ENCODE assay signal across 19 mouse cellular contexts in the genomic region with DNA sequence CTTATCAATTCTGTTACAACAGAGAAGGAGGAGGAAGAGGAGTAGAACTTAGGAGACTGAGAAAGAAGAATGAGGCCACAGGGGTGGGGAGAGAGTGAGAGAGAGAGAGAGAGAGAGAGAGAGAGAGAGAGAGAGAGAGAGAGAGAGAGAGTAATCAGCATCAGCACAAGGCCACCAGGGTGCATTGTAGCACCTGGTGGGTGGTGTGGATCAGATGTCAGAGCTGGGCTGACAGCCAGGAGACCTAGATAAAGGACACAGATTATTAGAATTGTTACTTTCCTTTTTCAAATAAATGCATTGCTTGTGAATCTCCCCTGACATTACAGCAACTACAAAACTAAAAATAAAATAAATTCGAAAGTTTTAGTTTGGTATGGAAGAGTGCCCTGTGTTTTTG.
DNase-seq lines count a peak whose midpoint lies in the region; ATAC-seq and TF ChIP-seq lines count a peak whose summit lies in the region.
"Had no signal": no experiment of that assay in that cellular context is flagged by ENCODE, and none has a peak within 500 bp of the region (broad histone marks: within the 10 kb centered on the region; RNA-seq: fewer than 3 reads in every experiment).

No protein-coding gene starts in this region.

- TF ChIP-seq EP300 in lung, postnatal 0 days (IDR thresholded peaks at IDR 0.05): no peak

- TF ChIP-seq CTCF in hindbrain, postnatal 0 days (IDR thresholded peaks at IDR 0.05; ENCODE audit: low read depth): no peak
- TF ChIP-seq CTCF in lung, postnatal 0 days (IDR thresholded peaks at IDR 0.05): no peak

- H3K4me2 ChIP-seq in hindbrain, postnatal 0 days (ENCODE audit: low read depth, low read length): no peak overlapping the region
- no peak overlapping the region for H3K4me2 ChIP-seq in hindbrain, embryonic 13.5 days
- H3K4me2 ChIP-seq in lung, postnatal 0 days (replicated peaks; ENCODE audit: low read depth, low read length): no peak overlapping the region
- no peak overlapping the region for H3K4me2 ChIP-seq in midbrain, embryonic 16.5 days (ENCODE audit: low read length)
- H3K4me2 ChIP-seq: embryonic facial prominence, embryonic 12.5 days; forebrain, embryonic 13.5 days; heart, embryonic 13.5 days had no signal

- no peaks in the 10 kb centered on the region for H3K4me1 ChIP-seq in hindbrain, postnatal 0 days (ENCODE audit: insufficient read depth, low read length)
- no peaks in the 10 kb centered on the region for H3K4me1 ChIP-seq in hindbrain, embryonic 13.5 days (replicated peaks)
- no peaks in the 10 kb centered on the region for H3K4me1 ChIP-seq in lung, postnatal 0 days (ENCODE audit: insufficient read depth, low read depth, low read length)
- no peaks in the 10 kb centered on the region for H3K4me1 ChIP-seq in midbrain, embryonic 16.5 days (ENCODE audit: control insufficient read depth, insufficient read depth, low read length)
- H3K4me1 ChIP-seq: embryonic facial prominence, embryonic 12.5 days; forebrain, embryonic 13.5 days; heart, embryonic 13.5 days had no signal

- H3K9me3 ChIP-seq in hindbrain, postnatal 0 days (ENCODE audit: low read length): no peaks in the 10 kb centered on the region
- H3K9me3 ChIP-seq in hindbrain, embryonic 13.5 days: no peaks in the 10 kb centered on the region
- no peaks in the 10 kb centered on the region for H3K9me3 ChIP-seq in lung, postnatal 0 days (ENCODE audit: low read length)
- no peaks in the 10 kb centered on the region for H3K9me3 ChIP-seq in midbrain, embryonic 16.5 days (replicated peaks; ENCODE audit: control insufficient read depth, low read length, poor library complexity, severe bottlenecking)
- H3K9me3 ChIP-seq: embryonic facial prominence, embryonic 12.5 days; forebrain, embryonic 13.5 days; heart, embryonic 13.5 days had no signal

- H3K27ac ChIP-seq in hindbrain, postnatal 0 days: no peak overlapping the region
- H3K27ac ChIP-seq in hindbrain, embryonic 13.5 days: no peak overlapping the region
- H3K27ac ChIP-seq in lung, postnatal 0 days (ENCODE audit: low read length): no peak overlapping the region
- no peak overlapping the region for H3K27ac ChIP-seq in midbrain, embryonic 16.5 days (ENCODE audit: low read length)
- H3K27ac ChIP-seq: embryonic facial prominence, embryonic 12.5 days; forebrain, embryonic 13.5 days; heart, embryonic 13.5 days had no signal

- WGBS in hindbrain, postnatal 0 days: 72% methylated on average over 1 of the region's 1 CpGs
- WGBS in hindbrain, embryonic 13.5 days: 95% methylated on average over 1 of the region's 1 CpGs
- 79% methylated on average over 1 of the region's 1 CpGs for WGBS in lung, postnatal 0 days
- 83% methylated on average over 1 of the region's 1 CpGs for WGBS in midbrain, embryonic 16.5 days

- no peaks in the 10 kb centered on the region for H3K36me3 ChIP-seq in hindbrain, postnatal 0 days (ENCODE audit: insufficient read depth, low read length)
- H3K36me3 ChIP-seq in hindbrain, embryonic 13.5 days: no peaks in the 10 kb centered on the region
- H3K36me3 ChIP-seq in lung, postnatal 0 days (ENCODE audit: insufficient read depth, low read length): no peaks in the 10 kb centered on the region
- H3K36me3 ChIP-seq in midbrain, embryonic 16.5 days (ENCODE audit: control insufficient read depth, insufficient read depth, low read length): no peaks in the 10 kb centered on the region
- H3K36me3 ChIP-seq: embryonic facial prominence, embryonic 12.5 days; heart, embryonic 13.5 days had no signal

- ATAC-seq in cerebellum, adult (ENCODE audit: insufficient number of reproducible peaks, low FRiP score, low TSS enrichment): no peak
- no peak for ATAC-seq in hindbrain, postnatal 0 days
- ATAC-seq in hindbrain, embryonic 13.5 days (ENCODE audit: low FRiP score): no peak
- ATAC-seq in lung, postnatal 0 days: no peak
- no peak for ATAC-seq in midbrain, embryonic 16.5 days
- ATAC-seq: forebrain, embryonic 13.5 days; forebrain, postnatal 0 days; hindbrain, embryonic 16.5 days had no signal

- peak; percentile 0 for DNase-seq in cerebellum, adult 8-10 months
- peak; percentile 7 for DNase-seq in hindbrain, postnatal 0 days (ENCODE audit: low spot score)
- peak; percentile 51 for DNase-seq in A20 (ENCODE audit: low read depth, low spot score)
- DNase-seq in cerebellum, postnatal 14 days: peak; percentile 37 to 53
- DNase-seq in lung, postnatal 0 days (ENCODE audit: low spot score): no peak
- DNase-seq: adrenal gland, adult 8-10 months; adrenal gland, postnatal 36 days; embryo, embryonic 11 days; forebrain, postnatal 0 days; gastrocnemius, postnatal 25 days; heart, postnatal 36 days; kidney, adult 18-20 months had no signal

- H3K27me3 ChIP-seq in hindbrain, postnatal 0 days (ENCODE audit: insufficient read depth, low read length): no peaks in the 10 kb centered on the region
- H3K27me3 ChIP-seq in hindbrain, embryonic 13.5 days: no peaks in the 10 kb centered on the region
- H3K27me3 ChIP-seq in lung, postnatal 0 days (replicated peaks; ENCODE audit: insufficient read depth, low read length): no peaks in the 10 kb centered on the region
- H3K27me3 ChIP-seq in midbrain, embryonic 16.5 days (ENCODE audit: control insufficient read depth, insufficient read depth, low read depth, low read length): no peaks in the 10 kb centered on the region
- H3K27me3 ChIP-seq: embryonic facial prominence, embryonic 12.5 days; forebrain, embryonic 13.5 days; heart, embryonic 13.5 days had no signal

- H3K9ac ChIP-seq in hindbrain, postnatal 0 days (replicated peaks; ENCODE audit: low read length): no peak overlapping the region
- no peak overlapping the region for H3K9ac ChIP-seq in hindbrain, embryonic 13.5 days
- H3K9ac ChIP-seq in lung, postnatal 0 days (replicated peaks; ENCODE audit: low read depth): no peak overlapping the region
- no peak overlapping the region for H3K9ac ChIP-seq in midbrain, embryonic 16.5 days (ENCODE audit: low read depth, low read length)
- H3K9ac ChIP-seq: embryonic facial prominence, embryonic 12.5 days; forebrain, embryonic 13.5 days; forebrain, postnatal 0 days; heart, embryonic 13.5 days had no signal

- no peak overlapping the region for H3K4me3 ChIP-seq in hindbrain, postnatal 0 days (ENCODE audit: low read length)
- H3K4me3 ChIP-seq in hindbrain, embryonic 13.5 days: no peak overlapping the region
- H3K4me3 ChIP-seq in lung, postnatal 0 days (ENCODE audit: low read depth, low read length): no peak overlapping the region
- H3K4me3 ChIP-seq in midbrain, embryonic 16.5 days (ENCODE audit: low read depth, low read length): no peak overlapping the region
- H3K4me3 ChIP-seq: embryonic facial prominence, embryonic 12.5 days; forebrain, embryonic 13.5 days; heart, embryonic 13.5 days had no signal
